Mouse (Mus musculus) embryonic facial prominence, embryonic 12.5 days (tissue): ENCODE results near the gene Pde1b. TPM values are rescaled to one million over a fixed set of nuclear protein-coding genes. Genes with fewer than 3 reads are reported as not detected.

Source experiments
- ATAC-seq: fragments of 200-750 bp; cut with Nextera tagmentation; 2 replicates; pipeline ENCODE4 v1.8.0; 2017; ENCODE audit not compliant: insufficient number of reproducible peaks, insufficient read depth, low FRiP score, low TSS enrichment
- H3K27ac ChIP-seq: fragments of 300-500 bp; sonication (generic); 2 replicates; pipeline ENCODE4 v1.5.1; 2016; ENCODE audit warnings: mild to moderate bottlenecking
- H3K27me3 ChIP-seq: fragments of 300-500 bp; sonication (generic); 2 replicates; pipeline ENCODE4 v1.6.1; 2016; ENCODE audit warnings: mild to moderate bottlenecking, moderate library complexity
- H3K36me3 ChIP-seq: fragments of 300-500 bp; sonication (generic); 2 replicates; pipeline ENCODE4 v1.6.1; 2016; ENCODE audit warnings: mild to moderate bottlenecking
- H3K4me1 ChIP-seq: fragments of 300-500 bp; sonication (generic); 2 replicates; pipeline ENCODE4 v1.6.1; 2016
- H3K4me2 ChIP-seq: fragments of 300-500 bp; sonication (generic); replicated peaks from 2 replicates; pipeline ENCODE4 v1.6.1; 2016; ENCODE audit warnings: mild to moderate bottlenecking, moderate library complexity
- H3K4me3 ChIP-seq: fragments of 300-500 bp; sonication (generic); 2 replicates; pipeline ENCODE4 v1.5.1; 2016; ENCODE audit warnings: mild to moderate bottlenecking
- H3K9ac ChIP-seq: fragments of 300-500 bp; sonication (generic); 2 replicates; pipeline ENCODE4 v1.6.1; 2016; ENCODE audit warnings: mild to moderate bottlenecking, moderate library complexity
- H3K9me3 ChIP-seq: fragments of 300-500 bp; sonication (generic); 2 replicates; pipeline ENCODE4 v1.6.1; 2016; ENCODE audit warnings: mild to moderate bottlenecking, moderate library complexity
- WGBS: fragments of 180-500 bp; shearing (Covaris S2); methylation state at CpG from one replicate; pipeline ENCODE4 v1.1.7; 2016; 5-methylcytosine and 5-hydroxymethylcytosine counted together
- polyA plus RNA-seq: library from polyadenylated mRNA; unstranded; fragments of >200 nt; fragmentation: Nextera tagmentation; extraction: Ambion mirVana; gene quantifications from 2 replicates; pipeline ENCODE4 v1.2.1, GENCODE M21; 2016

Pde1b gene
- polyA plus RNA-seq, 1 experiment from 2014 or later = 8.2 TPM

GRCm38 (mm10) chr15:103513621-103514031 is 10.8 kb downstream of the Pde1b start:
- Histone ChIP-seq H3K9ac (no peak overlapping the region), H3K4me2 (peak overlapping the region; percentile 53), H3K36me3 (no peaks in the 10 kb centered on the region), H3K27me3 (0 out of 2 replicates have a peak, but pooled peaks cover 4% of the 10 kb centered on the region), H3K27ac (no peak overlapping the region), H3K9me3 (no peaks in the 10 kb centered on the region), H3K4me3 (peak overlapping the region; percentile 34; the same call in 1 of the 2 replicates), H3K4me1 (peaks cover 10% of the 10 kb centered on the region)
- WGBS = 10% methylated on average over 7 of the region's 7 CpGs
- ATAC-seq = 0 out of 2 replicates have a peak, but pooled peaks have one; percentile 10

- H3K9me3 ChIP-seq = no peaks in the 10 kb centered on the region
- no peak overlapping the region for H3K27ac ChIP-seq
- ATAC-seq = peak; percentile 86
Measured at GRCm38 (mm10) chr15:103514119-103514518, 11.3 kb downstream of the Pde1b start.

GRCm38 (mm10) chr15:103514914-103515313 is 12.1 kb downstream of the Pde1b start:
- 30% methylated on average over 3 of the region's 3 CpGs for WGBS
- H3K36me3 ChIP-seq = no peaks in the 10 kb centered on the region
- no peak overlapping the region for H3K27ac ChIP-seq
- peaks cover 20% of the 10 kb centered on the region for H3K4me1 ChIP-seq
- H3K4me2 ChIP-seq = peak overlapping the region; percentile 53
- ATAC-seq = no peak
- no peak overlapping the region for H3K9ac ChIP-seq
- H3K4me3 ChIP-seq = no peak overlapping the region
- 0 out of 2 replicates have a peak, but pooled peaks cover 4% of the 10 kb centered on the region for H3K27me3 ChIP-seq
- H3K9me3 ChIP-seq = no peaks in the 10 kb centered on the region

More at GRCm38 (mm10) chr15:103514119-103514518, 11.3 kb downstream of the Pde1b start:
- Histone ChIP-seq H3K36me3 (no peaks in the 10 kb centered on the region), H3K4me3 (peak overlapping the region; percentile 34), H3K9ac (no peak overlapping the region; the same call in 1 of the 2 replicates), H3K27me3 (0 out of 2 replicates have a peak, but pooled peaks cover 4% of the 10 kb centered on the region), H3K4me2 (peak overlapping the region; percentile 53), H3K4me1 (peaks cover 15% of the 10 kb centered on the region)
- 3% methylated on average over 10 of the region's 10 CpGs for WGBS

GRCm38 (mm10) chr15:103518600-103519385 is 16.0 kb downstream of the Pde1b start:
- no peak overlapping the region for H3K4me2 ChIP-seq
- H3K4me3 ChIP-seq = no peak overlapping the region
- peak; percentile 63 for ATAC-seq
- peaks cover 14% of the 10 kb centered on the region for H3K4me1 ChIP-seq
- no peaks in the 10 kb centered on the region for H3K9me3 ChIP-seq
- H3K27me3 ChIP-seq = no peaks in the 10 kb centered on the region
- WGBS = 13% methylated on average over 5 of the region's 5 CpGs
- H3K27ac ChIP-seq = peak overlapping the region; percentile 63
- H3K36me3 ChIP-seq = no peaks in the 10 kb centered on the region
- H3K9ac ChIP-seq = no peak overlapping the region

- H3K4me3 ChIP-seq = no peak overlapping the region
- H3K36me3 ChIP-seq = no peaks in the 10 kb centered on the region
- no peak overlapping the region for H3K4me2 ChIP-seq
- peaks cover 14% of the 10 kb centered on the region for H3K4me1 ChIP-seq
- H3K9me3 ChIP-seq = no peaks in the 10 kb centered on the region
- no peak for ATAC-seq
- no peaks in the 10 kb centered on the region for H3K27me3 ChIP-seq
- WGBS = 24% methylated on average over 4 of the region's 4 CpGs
- no peak overlapping the region for H3K9ac ChIP-seq
- H3K27ac ChIP-seq = 0 out of 2 replicates have a peak overlapping the region, but pooled peaks have one; percentile 63
Measured at GRCm38 (mm10) chr15:103519386-103520378, 16.8 kb downstream of the Pde1b start.

GRCm38 (mm10) chr15:103522458-103523099 is 19.7 kb downstream of the Pde1b start:
- Histone ChIP-seq H3K4me2 (no peak overlapping the region), H3K9ac (no peak overlapping the region), H3K27me3 (no peaks in the 10 kb centered on the region), H3K4me3 (no peak overlapping the region), H3K36me3 (no peaks in the 10 kb centered on the region), H3K27ac (no peak overlapping the region), H3K4me1 (peaks cover 14% of the 10 kb centered on the region), H3K9me3 (no peaks in the 10 kb centered on the region)
- WGBS = 75% methylated on average over 3 of the region's 3 CpGs
- ATAC-seq = no peak

- H3K4me3 ChIP-seq = no peak overlapping the region
- H3K9me3 ChIP-seq = no peaks in the 10 kb centered on the region
- H3K27me3 ChIP-seq = no peaks in the 10 kb centered on the region
- no peak overlapping the region for H3K27ac ChIP-seq
- no peaks in the 10 kb centered on the region for H3K36me3 ChIP-seq
- H3K9ac ChIP-seq = no peak overlapping the region
- ATAC-seq = no peak
- WGBS = 51% methylated on average over 3 of the region's 3 CpGs
- no peak overlapping the region for H3K4me2 ChIP-seq
- H3K4me1 ChIP-seq = peaks cover 14% of the 10 kb centered on the region
Measured at GRCm38 (mm10) chr15:103523156-103523555, 20.3 kb downstream of the Pde1b start.

GRCm38 (mm10) chr15:103530372-103530771 is 27.5 kb downstream of the Pde1b start:
- Histone ChIP-seq H3K36me3 (no peaks in the 10 kb centered on the region), H3K9me3 (no peaks in the 10 kb centered on the region), H3K9ac (no peak overlapping the region), H3K27me3 (peaks cover 5% of the 10 kb centered on the region; the same call in 1 of the 2 replicates), H3K27ac (no peak overlapping the region), H3K4me3 (no peak overlapping the region), H3K4me1 (no peaks in the 10 kb centered on the region), H3K4me2 (no peak overlapping the region)
- ATAC-seq = peak; percentile 44; the same call in 1 of the 2 replicates
- 7% methylated on average over 5 of the region's 5 CpGs for WGBS

- Histone ChIP-seq H3K4me3 (no peak overlapping the region), H3K9ac (no peak overlapping the region), H3K27ac (no peak overlapping the region), H3K27me3 (peaks cover 33% of the 10 kb centered on the region), H3K9me3 (no peaks in the 10 kb centered on the region), H3K4me2 (no peak overlapping the region), H3K4me1 (peaks cover 11% of the 10 kb centered on the region), H3K36me3 (no peaks in the 10 kb centered on the region)
- WGBS = 79% methylated on average over 7 of the region's 7 CpGs
- no peak for ATAC-seq
Measured at GRCm38 (mm10) chr15:103534054-103534620, 31.3 kb downstream of the Pde1b start.

- H3K9ac ChIP-seq = no peak overlapping the region
- ATAC-seq = no peak
- peaks cover 11% of the 10 kb centered on the region for H3K4me1 ChIP-seq
- H3K4me3 ChIP-seq = no peak overlapping the region
- H3K4me2 ChIP-seq = no peak overlapping the region
- no peak overlapping the region for H3K27ac ChIP-seq
- no peaks in the 10 kb centered on the region for H3K36me3 ChIP-seq
- H3K27me3 ChIP-seq = peaks cover 33% of the 10 kb centered on the region
- 71% methylated on average over 2 of the region's 2 CpGs for WGBS
- H3K9me3 ChIP-seq = no peaks in the 10 kb centered on the region
Measured at GRCm38 (mm10) chr15:103535030-103535429, 32.2 kb downstream of the Pde1b start.

GRCm38 (mm10) chr15:103535786-103536185 is 33.0 kb downstream of the Pde1b start:
- Histone ChIP-seq H3K4me3 (no peak overlapping the region), H3K4me1 (peaks cover 11% of the 10 kb centered on the region), H3K36me3 (no peaks in the 10 kb centered on the region), H3K9ac (no peak overlapping the region), H3K27ac (no peak overlapping the region), H3K9me3 (no peaks in the 10 kb centered on the region), H3K4me2 (no peak overlapping the region), H3K27me3 (peaks cover 33% of the 10 kb centered on the region)
- 60% methylated on average over 1 of the region's 1 CpGs for WGBS
- ATAC-seq = no peak
